Mouse (Mus musculus) ES-Bruce4 (cell line): ENCODE measurements around the gene Elp4.

Source experiments
- CTCF ChIP-seq: IDR thresholded peaks from one replicate; pipeline ENCODE4 v1.8.1; 2011; ENCODE audit warnings: low read depth, low read length
- POLR2A ChIP-seq: IDR thresholded peaks from one replicate; pipeline ENCODE4 v1.8.1; 2011; ENCODE audit warnings: low read length; ENCODE audit not compliant: insufficient read depth

DNA sequence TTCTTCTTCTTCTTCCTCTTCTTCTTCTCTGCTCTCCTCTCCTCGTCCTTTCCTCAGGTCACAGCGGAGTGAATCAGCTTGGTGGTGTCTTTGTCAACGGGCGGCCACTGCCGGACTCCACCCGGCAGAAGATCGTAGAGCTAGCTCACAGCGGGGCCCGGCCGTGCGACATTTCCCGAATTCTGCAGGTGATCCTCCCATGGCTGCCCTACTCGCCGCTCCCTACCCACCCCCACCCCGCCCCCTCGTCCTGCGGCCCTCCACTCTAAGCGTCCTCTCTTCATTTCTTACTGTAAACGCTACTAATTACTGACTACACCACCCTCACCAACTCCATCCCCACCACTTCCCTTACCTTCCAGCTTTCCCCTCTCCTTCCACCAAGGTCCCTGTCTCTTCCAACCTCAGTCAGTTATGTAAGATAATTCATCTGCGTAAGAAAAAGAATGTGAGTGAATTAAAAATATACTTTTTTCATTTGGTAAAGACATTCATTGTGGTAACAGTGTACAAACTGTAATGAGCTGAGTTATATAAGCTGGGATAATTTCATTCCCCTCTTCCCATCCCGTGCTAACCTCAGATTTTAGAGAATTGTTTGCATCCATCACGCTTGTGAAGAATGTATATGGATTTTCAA is 220.5 kb downstream of the Elp4 start:
- TF ChIP-seq CTCF (no peak), POLR2A (no peak)
